Mouse (Mus musculus): ENCODE measurements at regions not wholly inside any gene's neighbourhood (a gene's known extent, or its start where the extent isn't known, plus 50 kb on each side); places are given as distances from the start of the nearest gene placed in this dataset.

- no peak for TF ChIP-seq CTCF (IDR thresholded peaks at IDR 0.05; ENCODE audit: borderline replicate concordance, insufficient read depth, low read length)
- no peak for TF ChIP-seq POLR2A (IDR thresholded peaks at IDR 0.05; ENCODE audit: low read depth, low read length)
These were observed 474.6 kb downstream of the Zfp536 start for GRCm38 (mm10) chr7:37298888-37299287.

Data from embryonic fibroblast, embryonic 13.5 days (primary cell).